ENCODE assay signal across 10 mouse cellular contexts in genomic region chr3:26330863-26331176, GRCm38 (mm10). TPM values are rescaled to one million over a fixed set of nuclear protein-coding genes. Genes with fewer than 3 reads are reported as not detected.
DNase-seq lines count a peak whose midpoint lies in the region; ATAC-seq and TF ChIP-seq lines count a peak whose summit lies in the region.
"Had no signal": no experiment of that assay in that cellular context is flagged by ENCODE, and none has a peak within 500 bp of the region (broad histone marks: within the 10 kb centered on the region; RNA-seq: fewer than 3 reads in every experiment).

No protein-coding gene starts in this region.

- H3K4me2 ChIP-seq in heart, embryonic 14.5 days (ENCODE audit: low read length), result peak overlapping the region; percentile 93
- peak overlapping the region; percentile 86 for H3K4me2 ChIP-seq in forebrain, postnatal 0 days (ENCODE audit: low read depth)

- H3K36me3 ChIP-seq in heart, embryonic 14.5 days (ENCODE audit: control insufficient read depth, insufficient read depth, low read length), result no peaks in the 10 kb centered on the region
- H3K36me3 ChIP-seq in ES-E14 (ENCODE audit: control insufficient read depth, insufficient read depth, low read length, poor library complexity, severe bottlenecking), result no peaks in the 10 kb centered on the region
- no peaks in the 10 kb centered on the region for H3K36me3 ChIP-seq in forebrain, postnatal 0 days (ENCODE audit: insufficient read depth)
- H3K36me3 ChIP-seq in midbrain, embryonic 10.5 days, result no peaks in the 10 kb centered on the region

- no peak for TF ChIP-seq CTCF in forebrain, postnatal 0 days (IDR thresholded peaks at IDR 0.05; ENCODE audit: low read depth)

- H3K9ac ChIP-seq in heart, embryonic 14.5 days (ENCODE audit: low read length), result no peak overlapping the region
- H3K9ac ChIP-seq in ES-E14 (ENCODE audit: insufficient read depth, low read depth, low read length, poor library complexity, severe bottlenecking), result no peak overlapping the region
- peak overlapping the region; percentile 67 for H3K9ac ChIP-seq in forebrain, postnatal 0 days

- H3K27ac ChIP-seq in heart, embryonic 14.5 days (replicated peaks in 1 of 2; ENCODE audit: control insufficient read depth in 1 of 2, insufficient read depth in 1 of 2, low read depth in 2 of 2, low read length in 2 of 2), result no peak overlapping the region
- H3K27ac ChIP-seq in ES-E14 (ENCODE audit: insufficient read depth, low read depth, low read length, poor library complexity, severe bottlenecking), result no peak overlapping the region
- peak overlapping the region; percentile 86 for H3K27ac ChIP-seq in forebrain, postnatal 0 days (ENCODE audit: low read depth, low read length)
- peak overlapping the region; percentile 88 for H3K27ac ChIP-seq in midbrain, embryonic 10.5 days (replicated peaks)

- no peaks in the 10 kb centered on the region for H3K9me3 ChIP-seq in heart, embryonic 14.5 days (ENCODE audit: control insufficient read depth, low read length)
- H3K9me3 ChIP-seq in ES-E14 (ENCODE audit: control insufficient read depth, insufficient read depth, low read depth, low read length), result no peaks in the 10 kb centered on the region
- H3K9me3 ChIP-seq in forebrain, postnatal 0 days (ENCODE audit: low read length), result no peaks in the 10 kb centered on the region
- H3K9me3 ChIP-seq in midbrain, embryonic 10.5 days (replicated peaks), result no peaks in the 10 kb centered on the region

- in situ Hi-C loops in ES-E14 (cut with MboI; ENCODE audit: low sequenced_read_pairs in 2 of 2, unreplicated experiment in 2 of 2), result no loop called here

- peaks cover 50% of the 10 kb centered on the region for H3K27me3 ChIP-seq in heart, embryonic 14.5 days (ENCODE audit: control insufficient read depth, insufficient read depth, low read length)
- H3K27me3 ChIP-seq in forebrain, postnatal 0 days (ENCODE audit: insufficient read depth, low read length), result no peaks in the 10 kb centered on the region
- peaks cover 68% of the 10 kb centered on the region for H3K27me3 ChIP-seq in midbrain, embryonic 10.5 days (ENCODE audit: low read depth, poor library complexity, severe bottlenecking)

- H3K4me1 ChIP-seq in heart, embryonic 14.5 days (ENCODE audit: control insufficient read depth in 2 of 2, insufficient read depth in 2 of 2, low read length in 2 of 2), result peaks cover 0 to 8% of the 10 kb centered on the region in 2 experiments; a peak in 1 of 4 replicates
- no peaks in the 10 kb centered on the region for H3K4me1 ChIP-seq in ES-E14 (ENCODE audit: control insufficient read depth in 2 of 2, insufficient read depth in 2 of 2, low read length in 2 of 2, poor library complexity in 1 of 2)
- peaks cover 4% of the 10 kb centered on the region; the same call in 1 of the 2 replicates for H3K4me1 ChIP-seq in forebrain, postnatal 0 days (ENCODE audit: insufficient read depth)
- H3K4me1 ChIP-seq in midbrain, embryonic 10.5 days, result peaks cover 23% of the 10 kb centered on the region

- DNase-seq in heart, postnatal 4 days, result no peak
- no peak for DNase-seq in ES-E14 (ENCODE audit: low read depth, low spot score)
- DNase-seq in forebrain, postnatal 0 days, result no peak
- DNase-seq in midbrain, embryonic 10.5 days (ENCODE audit: low spot score), result no peak
- no peak for DNase-seq in left cerebral cortex, adult 8-10 months (ENCODE audit: low spot score in 2 of 2)
- no peak for DNase-seq in left cerebral cortex, adult 11 months (ENCODE audit: low spot score)
- DNase-seq: gastrocnemius, postnatal 14 days had no signal

- no peak for ATAC-seq in heart, embryonic 14.5 days (ENCODE audit: insufficient number of reproducible peaks, insufficient read depth, low FRiP score, low read depth)
- 0 out of 2 replicates have a peak, but pooled peaks have one; percentile 1 for ATAC-seq in forebrain, postnatal 0 days
- ATAC-seq in megakaryocyte, adult 5-6 weeks (ENCODE audit: poor library complexity, severe bottlenecking), result no peak

- H3K4me3 ChIP-seq in heart, embryonic 14.5 days (ENCODE audit: control insufficient read depth in 1 of 2, insufficient read depth in 1 of 2, low read depth in 1 of 2, low read length in 2 of 2), result peak overlapping the region; percentile 25 to 51; a peak in 3 of 4 replicates
- peak overlapping the region; percentile 61 to 70; a peak in 2 of 4 replicates for H3K4me3 ChIP-seq in ES-E14 (ENCODE audit: insufficient read depth in 1 of 2, low read depth in 1 of 2, low read length in 2 of 2, poor library complexity in 1 of 2, severe bottlenecking in 1 of 2)
- peak overlapping the region; percentile 79 for H3K4me3 ChIP-seq in forebrain, postnatal 0 days (ENCODE audit: low read depth, low read length)
- peak overlapping the region; percentile 78 for H3K4me3 ChIP-seq in midbrain, embryonic 10.5 days

- WGBS in heart, embryonic 14.5 days, result 11% methylated on average over 9 of the region's 9 CpGs
- WGBS in forebrain, postnatal 0 days, result 5% methylated on average over 9 of the region's 9 CpGs
- WGBS in midbrain, embryonic 10.5 days, result 7% methylated on average over 9 of the region's 9 CpGs

TF ChIP-seq in ES-E14, 5 proteins besides CTCF, POLR2A, EP300 and RAD21:
- TF ChIP-seq HCFC1 (IDR thresholded peaks at IDR 0.05; ENCODE audit: borderline replicate concordance, insufficient read depth, low read length) (no peak), CHD2 (IDR thresholded peaks at IDR 0.05; ENCODE audit: low read depth, low read length) (no peak), ZNF384 (IDR thresholded peaks at IDR 0.05; ENCODE audit: low read depth, low read length) (no peak)

RNA-seq across cellular contexts. Expression of gene Nlgn1, which starts 1.4 kb away (rescaled TPM):
- polyA plus RNA-seq in heart, embryonic 14.5 days (2014; fragmentation: Nextera tagmentation; extraction: Ambion mirVana), result 0.19 and 0.34 TPM in 2 replicates
- total RNA-seq in heart, postnatal 4 days (2021), result under 1 TPM; 0.07 to 0.18 TPM
- 0.04 TPM in 1 of 2 replicates, not detected in the other for total RNA-seq in ES-E14 (2012; rRNA removed)
- 71.3 and 95.2 TPM in 2 replicates for total RNA-seq in forebrain, postnatal 0 days (2014; rRNA removed)
- polyA plus RNA-seq in forebrain, postnatal 0 days (2015; fragmentation: Nextera tagmentation; extraction: Ambion mirVana), result 24.3 and 33.6 TPM in 2 replicates
- polyA plus RNA-seq in midbrain, embryonic 10.5 days (2016; fragmentation: Nextera tagmentation; extraction: Ambion mirVana), result 1.9 and 2.4 TPM in 2 replicates
- total RNA-seq in left cerebral cortex, adult 8-10 months (2022), result 100 to 1,000 TPM in 3 of 4 experiments, 10 to 100 TPM in 1; 98.5 to 112 (median 106) TPM
- not detected in 2 replicates for total RNA-seq in megakaryocyte, adult 5-6 weeks (2015)
- total RNA-seq in megakaryocyte, adult 5-6 weeks (2017), result not detected in 2 replicates
- total RNA-seq: monocyte, adult 5-6 weeks had no signal

Comparison
In these comparisons a context has a peak if more than half of its experiments do, and no peak if none do; other contexts are left out.
1. H3K27ac ChIP-seq: peak in forebrain, postnatal 0 days (single experiment) and midbrain, embryonic 10.5 days (single experiment); none in heart, embryonic 14.5 days (0 of 2) and ES-E14 (single experiment).
2. RNA of gene Nlgn1, which starts 1.4 kb away (total RNA-seq): 98.5 to 112 TPM in left cerebral cortex, adult 8-10 months and 71.3 to 95.2 TPM in forebrain, postnatal 0 days; 0.07 to 0.18 TPM in heart, postnatal 4 days, 0.04 TPM in ES-E14 and not detected in megakaryocyte, adult 5-6 weeks; every median in the first group is over 10 times any median in the second.
3. Peak in every context shown above with its lines, with median percentiles within 50 percentile points of each other: H3K4me3 ChIP-seq.